Mouse (Mus musculus) ES-Bruce4 (cell line): ENCODE data around the gene Rpa2. TPM values are rescaled to one million over a fixed set of nuclear protein-coding genes. Genes with fewer than 3 reads are reported as not detected.

ENCODE experiments used
- H3K27ac ChIP-seq: 2 replicates; pipeline ENCODE4 v1.5.1; 2012; ENCODE audit warnings: low read length, inconsistent platforms; ENCODE audit not compliant: insufficient read depth
- H3K27me3 ChIP-seq: 2 replicates; pipeline ENCODE4 v1.6.1; 2012; ENCODE audit warnings: mild to moderate bottlenecking, low read length, inconsistent platforms; ENCODE audit not compliant: control insufficient read depth, poor library complexity, insufficient read depth, severe bottlenecking
- H3K36me3 ChIP-seq: 2 replicates; pipeline ENCODE4 v1.6.1; 2012; ENCODE audit warnings: inconsistent platforms, mild to moderate bottlenecking, low read length, moderate library complexity; ENCODE audit not compliant: control insufficient read depth, poor library complexity, insufficient read depth, severe bottlenecking
- H3K4me1 ChIP-seq: one replicate; pipeline ENCODE4 v1.8.1; 2011; ENCODE audit warnings: low read length; ENCODE audit not compliant: control insufficient read depth, insufficient read depth
- H3K4me3 ChIP-seq: 2 replicates; pipeline ENCODE4 v1.5.1; 2011; ENCODE audit warnings: low read depth, mild to moderate bottlenecking, low read length
- H3K9ac ChIP-seq: 2 replicates; pipeline ENCODE4 v1.6.1; 2012; ENCODE audit warnings: low read depth, mild to moderate bottlenecking, inconsistent platforms; ENCODE audit not compliant: poor library complexity, severe bottlenecking
- H3K9me3 ChIP-seq: replicated peaks from 2 replicates; pipeline ENCODE4 v1.6.1; 2012; ENCODE audit warnings: mild to moderate bottlenecking, low read length, inconsistent platforms; ENCODE audit not compliant: control insufficient read depth, poor library complexity, insufficient read depth, severe bottlenecking
- CTCF ChIP-seq: IDR thresholded peaks from one replicate; pipeline ENCODE4 v1.8.1; 2011; ENCODE audit warnings: low read depth, low read length
- EP300 ChIP-seq: IDR thresholded peaks from 2 replicates; pipeline ENCODE4 v1.6.1; 2011; ENCODE audit warnings: low read depth, low read length; ENCODE audit not compliant: insufficient read depth
- POLR2A ChIP-seq: IDR thresholded peaks from one replicate; pipeline ENCODE4 v1.8.1; 2011; ENCODE audit warnings: low read length; ENCODE audit not compliant: insufficient read depth
- polyA plus RNA-seq: library from polyadenylated mRNA; stranded (reverse); fragments of >200 nt; gene quantifications from 2 replicates; pipeline ENCODE4 v1.2.4, GENCODE M21; 2011; ENCODE audit warnings: low read depth; ENCODE audit not compliant: missing spikeins, insufficient read depth, insufficient read length

The Rpa2 gene
- polyA plus RNA-seq, 1 experiment = 78.2 TPM

- TF ChIP-seq CTCF (no peak), EP300 (no peak), POLR2A (no peak)
- H3K27me3 ChIP-seq = no peaks in the 10 kb centered on the region
- no peak overlapping the region for H3K27ac ChIP-seq
- H3K9me3 ChIP-seq = no peaks in the 10 kb centered on the region
- no peak overlapping the region for H3K9ac ChIP-seq
- H3K36me3 ChIP-seq = no peaks in the 10 kb centered on the region
- no peak overlapping the region for H3K4me3 ChIP-seq
- no peaks in the 10 kb centered on the region for H3K4me1 ChIP-seq
Measured at GRCm38 (mm10) chr4:132805146-132805545, 37.0 kb downstream of the Rpa2 start.

- no peak overlapping the region for H3K4me3 ChIP-seq
- no peaks in the 10 kb centered on the region for H3K36me3 ChIP-seq
- H3K9me3 ChIP-seq = peaks cover 2% of the 10 kb centered on the region; the same call in 1 of the 2 replicates
- no peak overlapping the region for H3K27ac ChIP-seq
- TF ChIP-seq CTCF (no peak), POLR2A (no peak), EP300 (no peak)
- H3K27me3 ChIP-seq = no peaks in the 10 kb centered on the region
- no peak overlapping the region for H3K9ac ChIP-seq
- H3K4me1 ChIP-seq = no peaks in the 10 kb centered on the region
Measured at GRCm38 (mm10) chr4:132805599-132806197, 37.6 kb downstream of the Rpa2 start.

DNA sequence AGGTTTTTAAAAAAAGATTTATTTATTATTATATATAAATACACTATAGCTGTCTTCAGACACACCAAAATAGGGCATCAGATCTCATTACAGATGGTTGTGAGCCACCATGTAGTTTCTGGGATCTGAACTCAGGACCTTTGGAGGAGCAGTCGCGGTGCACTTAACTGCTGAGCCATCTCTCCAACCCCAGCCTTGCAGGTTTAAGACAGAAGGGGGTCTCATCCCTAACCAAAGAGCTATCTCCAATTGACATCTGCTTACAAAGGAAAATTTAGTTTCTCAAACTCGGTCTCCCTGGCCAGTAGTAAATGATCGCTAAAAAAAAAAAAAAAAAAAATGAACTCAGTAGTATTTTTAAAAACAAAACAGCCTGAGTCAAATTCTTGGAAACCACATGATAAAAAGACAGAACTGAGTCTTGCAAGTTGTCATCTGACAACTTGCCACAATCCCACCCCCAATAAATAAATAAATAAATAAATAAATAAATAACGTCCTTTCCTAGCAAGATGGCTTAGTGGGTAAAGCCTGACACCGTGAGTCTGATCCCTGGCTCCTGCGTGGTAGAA is 38.6 kb downstream of the Rpa2 start:
- no peak overlapping the region for H3K27ac ChIP-seq
- no peak overlapping the region for H3K4me3 ChIP-seq
- H3K9me3 ChIP-seq = peaks cover 6% of the 10 kb centered on the region
- no peak overlapping the region for H3K9ac ChIP-seq
- H3K36me3 ChIP-seq = no peaks in the 10 kb centered on the region
- TF ChIP-seq POLR2A (no peak), EP300 (no peak), CTCF (no peak)
- H3K4me1 ChIP-seq = no peaks in the 10 kb centered on the region
- H3K27me3 ChIP-seq = no peaks in the 10 kb centered on the region

DNA sequence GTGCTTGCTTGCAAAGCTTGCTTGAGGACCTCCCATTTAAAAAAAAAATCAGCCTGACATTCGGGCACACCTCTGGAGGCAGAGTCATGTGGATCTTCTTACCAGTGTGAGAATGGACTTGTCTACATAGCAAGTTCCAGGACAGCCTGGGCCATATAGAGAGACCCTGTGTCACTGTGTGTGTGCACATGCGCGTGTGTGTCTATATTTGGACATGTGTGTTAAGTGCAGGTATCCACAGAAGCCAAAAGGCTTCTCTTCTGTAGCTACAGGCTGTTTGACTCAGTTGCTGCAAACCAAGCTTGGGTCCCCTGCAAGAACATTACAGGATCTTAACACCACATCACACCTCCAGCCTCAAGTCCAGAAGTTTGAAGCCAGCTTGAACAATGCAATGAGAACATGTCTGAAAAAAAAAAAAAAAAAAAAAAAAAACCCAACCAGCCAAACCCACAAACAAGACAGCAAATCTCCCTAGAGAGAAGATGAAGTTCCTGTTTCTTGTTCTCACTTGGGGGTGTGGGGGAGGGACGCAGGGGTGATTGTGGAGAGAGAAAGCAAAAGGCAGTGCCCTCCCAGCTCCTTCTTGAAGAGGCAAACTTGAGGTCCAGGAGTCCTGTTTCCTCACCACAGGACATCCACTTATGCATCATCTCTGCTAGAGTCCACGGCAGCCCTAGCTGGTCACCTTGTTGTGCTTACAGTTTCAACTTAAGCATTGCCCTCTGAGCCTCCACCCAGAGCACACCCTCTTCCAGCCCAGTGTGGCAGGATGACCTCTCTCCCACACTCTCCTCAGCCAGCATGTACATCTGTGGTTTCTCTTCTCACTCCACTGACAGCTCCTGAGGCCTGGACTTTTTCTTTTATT is 39.9 kb downstream of the Rpa2 start:
- Histone ChIP-seq H3K9ac (no peak overlapping the region), H3K27me3 (no peaks in the 10 kb centered on the region), H3K27ac (no peak overlapping the region), H3K4me1 (no peaks in the 10 kb centered on the region), H3K36me3 (no peaks in the 10 kb centered on the region), H3K9me3 (peaks cover 6% of the 10 kb centered on the region), H3K4me3 (no peak overlapping the region)
- TF ChIP-seq POLR2A = no peak
- TF ChIP-seq CTCF = no peak
- TF ChIP-seq EP300 = no peak

GRCm38 (mm10) chr4:132809621-132810020 is 41.5 kb downstream of the Rpa2 start:
- Histone ChIP-seq H3K9ac (no peak overlapping the region), H3K36me3 (no peaks in the 10 kb centered on the region), H3K4me1 (no peaks in the 10 kb centered on the region), H3K27me3 (no peaks in the 10 kb centered on the region), H3K4me3 (no peak overlapping the region), H3K27ac (no peak overlapping the region), H3K9me3 (peaks cover 6% of the 10 kb centered on the region)
- no peak for TF ChIP-seq POLR2A
- no peak for TF ChIP-seq CTCF
- TF ChIP-seq EP300 = no peak
